Mouse (Mus musculus) limb, embryonic 15.5 days (tissue): ENCODE measurements at regions not wholly inside any gene's neighbourhood (a gene's known extent, or its start where the extent isn't known, plus 50 kb on each side); places are given as distances from the start of the nearest gene placed in this dataset.

ENCODE experiments used
- ATAC-seq: fragments of 200-750 bp; cut with Nextera tagmentation; 2 replicates; pipeline ENCODE4 v1.8.0; 2017; ENCODE audit warnings: low read depth, moderate TSS enrichment; ENCODE audit not compliant: insufficient number of reproducible peaks, low FRiP score, low TSS enrichment
- H3K27ac ChIP-seq: fragments of 300-500 bp; sonication (generic); 2 replicates; pipeline ENCODE4 v1.5.1; 2015; ENCODE audit warnings: moderate library complexity, mild to moderate bottlenecking, inconsistent platforms
- H3K27me3 ChIP-seq: fragments of 300-500 bp; sonication (generic); 2 replicates; pipeline ENCODE4 v1.6.1; 2015; ENCODE audit warnings: inconsistent platforms
- H3K36me3 ChIP-seq: fragments of 300-500 bp; sonication (generic); 2 replicates; pipeline ENCODE4 v1.6.1; 2015; ENCODE audit warnings: inconsistent platforms
- H3K4me1 ChIP-seq: fragments of 300-500 bp; sonication (generic); 2 replicates; pipeline ENCODE4 v1.6.1; 2015; ENCODE audit warnings: inconsistent platforms
- H3K4me2 ChIP-seq: fragments of 300-500 bp; sonication (generic); 2 replicates; pipeline ENCODE4 v1.6.1; 2015; ENCODE audit warnings: mild to moderate bottlenecking, inconsistent platforms
- H3K4me3 ChIP-seq: fragments of 300-500 bp; sonication (generic); 2 replicates; pipeline ENCODE4 v1.5.1; 2015; ENCODE audit warnings: mild to moderate bottlenecking, inconsistent platforms
- H3K9ac ChIP-seq: fragments of 300-500 bp; sonication (generic); 2 replicates; pipeline ENCODE4 v1.6.1; 2015; ENCODE audit warnings: inconsistent platforms
- H3K9me3 ChIP-seq: fragments of 300-500 bp; sonication (generic); 2 replicates; pipeline ENCODE4 v1.6.1; 2016; ENCODE audit warnings: inconsistent platforms
- WGBS: fragments of 180-500 bp; shearing (Covaris S2); methylation state at CpG from one replicate; pipeline ENCODE4 v1.1.7; 2015; 5-methylcytosine and 5-hydroxymethylcytosine counted together

GRCm38 (mm10) chr2:146565693-146566092 is 53.5 kb upstream of the Ralgapa2 start:
- Histone ChIP-seq H3K4me1 (peaks cover 6% of the 10 kb centered on the region; the same call in 1 of the 2 replicates), H3K9ac (no peak overlapping the region), H3K36me3 (no peaks in the 10 kb centered on the region), H3K9me3 (no peaks in the 10 kb centered on the region), H3K27ac (no peak overlapping the region), H3K27me3 (no peaks in the 10 kb centered on the region), H3K4me3 (no peak overlapping the region), H3K4me2 (no peak overlapping the region)
- ATAC-seq = no peak
- WGBS = 44% methylated on average over 6 of the region's 6 CpGs

GRCm38 (mm10) chr2:146568171-146568842 is 56.2 kb upstream of the Ralgapa2 start:
- no peak overlapping the region for H3K27ac ChIP-seq
- H3K9ac ChIP-seq = no peak overlapping the region
- no peak for ATAC-seq
- H3K9me3 ChIP-seq = no peaks in the 10 kb centered on the region
- H3K27me3 ChIP-seq = no peaks in the 10 kb centered on the region
- H3K4me3 ChIP-seq = no peak overlapping the region
- peaks cover 6% of the 10 kb centered on the region; the same call in 1 of the 2 replicates for H3K4me1 ChIP-seq
- H3K36me3 ChIP-seq = no peaks in the 10 kb centered on the region
- no peak overlapping the region for H3K4me2 ChIP-seq
- 40% methylated on average over 11 of the region's 11 CpGs for WGBS

GRCm38 (mm10) chr2:146571036-146571435 is 58.9 kb upstream of the Ralgapa2 start:
- Histone ChIP-seq H3K27ac (no peak overlapping the region), H3K36me3 (no peaks in the 10 kb centered on the region), H3K4me1 (peaks cover 13% of the 10 kb centered on the region; the same call in 1 of the 2 replicates), H3K4me3 (no peak overlapping the region), H3K4me2 (no peak overlapping the region), H3K9ac (no peak overlapping the region), H3K9me3 (no peaks in the 10 kb centered on the region), H3K27me3 (no peaks in the 10 kb centered on the region)
- WGBS = 89% methylated on average over 11 of the region's 11 CpGs
- no peak for ATAC-seq

GRCm38 (mm10) chr2:146571857-146572256 is 59.7 kb upstream of the Ralgapa2 start:
- H3K36me3 ChIP-seq = no peaks in the 10 kb centered on the region
- no peak overlapping the region for H3K4me2 ChIP-seq
- no peak overlapping the region for H3K9ac ChIP-seq
- WGBS = 85% methylated on average over 9 of the region's 9 CpGs
- H3K27ac ChIP-seq = no peak overlapping the region
- no peak for ATAC-seq
- H3K27me3 ChIP-seq = no peaks in the 10 kb centered on the region
- no peaks in the 10 kb centered on the region for H3K9me3 ChIP-seq
- H3K4me3 ChIP-seq = no peak overlapping the region
- peaks cover 16% of the 10 kb centered on the region; the same call in 1 of the 2 replicates for H3K4me1 ChIP-seq

- peaks cover 9% of the 10 kb centered on the region; the same call in 1 of the 2 replicates for H3K4me1 ChIP-seq
- H3K4me3 ChIP-seq = no peak overlapping the region
- no peak overlapping the region for H3K4me2 ChIP-seq
- H3K9me3 ChIP-seq = no peaks in the 10 kb centered on the region
- H3K36me3 ChIP-seq = no peaks in the 10 kb centered on the region
- 23% methylated on average over 3 of the region's 3 CpGs for WGBS
- ATAC-seq = 0 out of 2 replicates have a peak, but pooled peaks have one; percentile 63
- H3K9ac ChIP-seq = no peak overlapping the region
- H3K27ac ChIP-seq = 0 out of 2 replicates have a peak overlapping the region, but pooled peaks have one; percentile 18
- no peaks in the 10 kb centered on the region for H3K27me3 ChIP-seq
These were observed 63.6 kb upstream of the Ralgapa2 start for GRCm38 (mm10) chr2:146575610-146576297.

- Histone ChIP-seq H3K27me3 (no peaks in the 10 kb centered on the region), H3K4me2 (no peak overlapping the region), H3K9ac (no peak overlapping the region), H3K9me3 (no peaks in the 10 kb centered on the region), H3K4me1 (peaks cover 9% of the 10 kb centered on the region; the same call in 1 of the 2 replicates), H3K27ac (no peak overlapping the region), H3K4me3 (no peak overlapping the region), H3K36me3 (no peaks in the 10 kb centered on the region)
- WGBS = 48% methylated on average over 4 of the region's 4 CpGs
- no peak for ATAC-seq
These were observed 64.3 kb upstream of the Ralgapa2 start for GRCm38 (mm10) chr2:146576298-146576905.

GRCm38 (mm10) chr2:146577096-146577495 is 65.0 kb upstream of the Ralgapa2 start:
- H3K9me3 ChIP-seq = no peaks in the 10 kb centered on the region
- no peak overlapping the region for H3K4me3 ChIP-seq
- ATAC-seq = no peak
- H3K36me3 ChIP-seq = no peaks in the 10 kb centered on the region
- no peak overlapping the region for H3K27ac ChIP-seq
- no peaks in the 10 kb centered on the region for H3K27me3 ChIP-seq
- H3K9ac ChIP-seq = no peak overlapping the region
- peaks cover 9% of the 10 kb centered on the region; the same call in 1 of the 2 replicates for H3K4me1 ChIP-seq
- WGBS = 63% methylated on average over 3 of the region's 3 CpGs
- no peak overlapping the region for H3K4me2 ChIP-seq

- Histone ChIP-seq H3K36me3 (no peaks in the 10 kb centered on the region), H3K4me3 (no peak overlapping the region), H3K27ac (no peak overlapping the region), H3K27me3 (no peaks in the 10 kb centered on the region), H3K9me3 (no peaks in the 10 kb centered on the region), H3K9ac (no peak overlapping the region), H3K4me1 (peaks cover under 1% of the 10 kb centered on the region; the same call in 1 of the 2 replicates), H3K4me2 (no peak overlapping the region)
- 79% methylated on average over 3 of the region's 3 CpGs for WGBS
- ATAC-seq = no peak
These were observed 69.1 kb upstream of the Ralgapa2 start for GRCm38 (mm10) chr2:146581220-146581619.

- no peak overlapping the region for H3K27ac ChIP-seq
- H3K4me3 ChIP-seq = no peak overlapping the region
- no peak overlapping the region for H3K4me2 ChIP-seq
- no peaks in the 10 kb centered on the region for H3K36me3 ChIP-seq
- no peak overlapping the region for H3K9ac ChIP-seq
- no peaks in the 10 kb centered on the region for H3K27me3 ChIP-seq
- no peaks in the 10 kb centered on the region for H3K9me3 ChIP-seq
- no peaks in the 10 kb centered on the region for H3K4me1 ChIP-seq
- no peak for ATAC-seq
These were observed 71.8 kb upstream of the Ralgapa2 start for GRCm38 (mm10) chr2:146583807-146584388.

GRCm38 (mm10) chr2:146586381-146586780 is 74.2 kb upstream of the Ralgapa2 start:
- Histone ChIP-seq H3K4me2 (no peak overlapping the region), H3K27me3 (no peaks in the 10 kb centered on the region), H3K4me3 (no peak overlapping the region), H3K27ac (no peak overlapping the region), H3K36me3 (no peaks in the 10 kb centered on the region), H3K9me3 (no peaks in the 10 kb centered on the region), H3K9ac (no peak overlapping the region), H3K4me1 (no peaks in the 10 kb centered on the region)
- WGBS = 88% methylated on average over 1 of the region's 1 CpGs
- ATAC-seq = no peak

GRCm38 (mm10) chr2:146586981-146587380 is 74.8 kb upstream of the Ralgapa2 start:
- H3K27ac ChIP-seq = no peak overlapping the region
- 54% methylated on average over 3 of the region's 3 CpGs for WGBS
- no peaks in the 10 kb centered on the region for H3K27me3 ChIP-seq
- H3K9ac ChIP-seq = no peak overlapping the region
- no peaks in the 10 kb centered on the region for H3K9me3 ChIP-seq
- H3K4me1 ChIP-seq = no peaks in the 10 kb centered on the region
- no peak for ATAC-seq
- no peak overlapping the region for H3K4me2 ChIP-seq
- no peak overlapping the region for H3K4me3 ChIP-seq
- no peaks in the 10 kb centered on the region for H3K36me3 ChIP-seq

GRCm38 (mm10) chr2:146589860-146590259 is 77.7 kb upstream of the Ralgapa2 start:
- H3K9me3 ChIP-seq = no peaks in the 10 kb centered on the region
- no peak overlapping the region for H3K9ac ChIP-seq
- ATAC-seq = no peak
- H3K4me1 ChIP-seq = no peaks in the 10 kb centered on the region
- no peak overlapping the region for H3K4me3 ChIP-seq
- H3K4me2 ChIP-seq = no peak overlapping the region
- H3K36me3 ChIP-seq = no peaks in the 10 kb centered on the region
- no peaks in the 10 kb centered on the region for H3K27me3 ChIP-seq
- WGBS = 86% methylated on average over 3 of the region's 3 CpGs
- no peak overlapping the region for H3K27ac ChIP-seq
